Mouse (Mus musculus) liver, postnatal 0 days (tissue): Measurements from ENCODE around the gene 1700061G19Rik.

Experiments
- CTCF ChIP-seq: sonication (generic); IDR thresholded peaks from 2 replicates; pipeline ENCODE4 v1.5.1; 2016; ENCODE audit warnings: antibody characterized with exemption, low read depth
- EP300 ChIP-seq: IDR thresholded peaks from 2 replicates; pipeline ENCODE4 v1.6.1; 2016; ENCODE audit warnings: antibody characterized with exemption, low read depth, mild to moderate bottlenecking

DNA sequence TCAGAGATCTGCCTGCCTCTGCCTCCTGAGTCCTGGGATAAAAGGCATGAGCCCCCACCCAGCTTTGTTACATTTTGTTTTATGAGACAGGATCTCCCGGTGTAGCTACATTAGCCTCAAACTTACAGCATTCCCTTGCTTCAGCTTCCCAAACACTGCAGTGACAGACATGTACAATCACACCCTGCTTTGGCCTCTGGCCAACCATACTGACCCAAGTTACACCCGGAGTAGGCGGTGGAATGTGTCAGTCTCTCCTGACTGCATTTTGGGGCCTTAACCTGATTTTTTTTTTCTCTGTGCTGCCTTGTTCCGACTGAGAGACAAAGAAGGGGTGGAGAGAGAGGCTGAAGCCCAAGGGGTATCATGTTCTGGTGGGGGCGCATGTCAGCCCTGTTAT, 9.1 kb downstream of the 1700061G19Rik start:
- no peak for TF ChIP-seq EP300
- TF ChIP-seq CTCF, result no peak
